Mouse (Mus musculus): ENCODE results near the gene Ebf3. TPM values are rescaled to one million over a fixed set of nuclear protein-coding genes. Genes with fewer than 3 reads are reported as not detected.
A peak's percentile ranks its signal among the peaks of the same experiment; 100 is the strongest.

Gene Ebf3
- polyA plus RNA-seq, 1 experiment from 2014 or later = 0.89 TPM

DNA sequence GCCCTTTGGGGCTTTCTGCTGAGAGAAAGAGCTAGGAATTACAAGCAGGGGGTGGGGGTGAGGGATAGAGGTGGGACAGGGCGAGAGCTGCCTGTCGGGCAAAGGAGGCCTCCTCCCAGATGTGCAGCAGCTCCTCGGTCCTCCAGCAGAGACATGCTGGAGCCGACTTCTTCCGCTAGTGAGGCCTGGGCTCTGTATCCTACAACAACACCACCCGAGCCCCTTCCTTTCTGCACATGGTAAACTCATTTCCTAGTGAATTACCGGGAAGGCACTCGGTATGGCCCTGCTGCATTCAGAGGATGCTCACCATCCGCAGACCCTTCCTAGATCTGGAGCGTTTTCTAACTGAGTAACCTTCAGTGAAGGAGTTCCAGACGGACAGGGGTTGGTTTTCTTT, 14.1 kb downstream of the Ebf3 start:
- H3K9ac ChIP-seq (ENCODE audit: low read length) = no peak overlapping the region
- H3K27me3 ChIP-seq (replicated peaks; ENCODE audit: control insufficient read depth, insufficient read depth, low read length) = peaks cover 52% of the 10 kb centered on the region
- no peak overlapping the region for H3K4me3 ChIP-seq (ENCODE audit: low read depth, low read length)
- H3K4me1 ChIP-seq (ENCODE audit: control insufficient read depth, insufficient read depth, low read length) = peaks cover 4% of the 10 kb centered on the region; the same call in 1 of the 2 replicates
- no peaks in the 10 kb centered on the region for H3K9me3 ChIP-seq (replicated peaks; ENCODE audit: control insufficient read depth, low read length)
- WGBS = 66% methylated on average over 11 of the region's 11 CpGs
- no peak overlapping the region for H3K4me2 ChIP-seq (ENCODE audit: low read length)
- no peak for ATAC-seq
- H3K27ac ChIP-seq (ENCODE audit: low read depth, low read length) = no peak overlapping the region
- H3K36me3 ChIP-seq (ENCODE audit: control insufficient read depth, insufficient read depth, low read length) = no peaks in the 10 kb centered on the region
- DNase-seq (ENCODE audit: low spot score) = no peak

DNA sequence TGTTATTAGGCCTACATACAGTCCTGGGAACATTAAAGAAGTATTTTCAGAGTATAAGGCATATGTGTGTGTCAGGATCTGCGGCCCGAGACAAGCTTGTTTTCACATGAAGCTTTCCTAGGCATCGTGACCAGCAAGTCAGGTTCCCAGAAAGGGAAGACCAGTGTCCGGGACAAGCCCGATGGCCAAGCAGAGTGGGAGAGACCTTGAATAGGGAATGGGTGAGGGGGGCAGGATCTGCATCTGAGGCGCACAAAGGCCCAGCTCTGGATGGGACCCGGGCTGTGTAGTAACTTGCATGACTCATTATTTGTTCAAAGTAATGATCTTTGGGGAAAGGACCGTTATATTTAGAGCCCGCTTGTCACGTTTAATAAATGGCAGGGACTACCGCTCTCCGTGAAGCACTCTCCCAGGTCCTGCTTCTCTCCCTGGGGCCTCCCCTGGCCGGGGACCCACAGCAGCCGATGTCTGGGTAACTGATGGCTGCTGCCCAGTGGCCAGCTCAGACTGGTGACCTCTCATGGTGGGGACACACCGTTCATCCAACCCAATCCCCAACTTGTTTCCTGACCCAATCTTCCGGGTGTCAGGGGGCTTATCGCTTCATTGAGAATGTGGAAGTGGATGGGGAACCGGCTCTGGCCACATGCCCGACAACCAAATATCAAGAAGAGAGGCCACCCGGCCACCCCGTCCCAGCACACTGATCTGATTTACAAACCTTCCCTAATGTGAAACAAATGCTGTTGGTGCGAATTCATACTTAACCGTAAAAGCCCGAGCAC, 16.5 kb downstream of the Ebf3 start:
- ATAC-seq (no peak), DNase-seq (ENCODE audit: low spot score) (no peak)
- Histone ChIP-seq H3K4me3 (ENCODE audit: low read depth, low read length) (no peak overlapping the region), H3K36me3 (ENCODE audit: control insufficient read depth, insufficient read depth, low read length) (no peaks in the 10 kb centered on the region), H3K9me3 (replicated peaks; ENCODE audit: control insufficient read depth, low read length) (no peaks in the 10 kb centered on the region), H3K4me1 (ENCODE audit: control insufficient read depth, insufficient read depth, low read length) (peaks cover 4% of the 10 kb centered on the region; the same call in 1 of the 2 replicates), H3K9ac (ENCODE audit: low read length) (no peak overlapping the region), H3K27ac (ENCODE audit: low read depth, low read length) (no peak overlapping the region), H3K4me2 (ENCODE audit: low read length) (no peak overlapping the region), H3K27me3 (replicated peaks; ENCODE audit: control insufficient read depth, insufficient read depth, low read length) (peaks cover 39% of the 10 kb centered on the region)
- 80% methylated on average over 24 of the region's 24 CpGs for WGBS

DNA sequence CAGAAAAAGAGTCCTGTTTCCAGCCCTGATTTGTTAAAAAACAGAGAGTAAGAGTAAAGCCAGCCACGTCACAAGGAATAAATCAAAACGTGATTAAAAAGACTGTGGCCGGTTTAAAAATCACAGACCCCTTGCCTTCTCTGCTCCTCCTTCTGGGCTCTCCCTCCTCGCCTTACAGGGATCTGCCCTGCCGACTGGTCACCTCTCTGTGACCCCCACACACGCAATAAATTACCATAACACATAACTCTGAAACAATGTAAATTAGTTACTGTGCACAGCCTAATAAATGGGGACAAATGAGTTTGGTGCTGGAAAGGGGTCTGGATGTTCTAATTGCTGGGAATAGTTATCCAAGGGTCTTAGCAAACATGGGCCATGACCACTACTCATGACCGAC, 17.1 kb downstream of the Ebf3 start:
- ATAC-seq = no peak
- Histone ChIP-seq H3K4me3 (ENCODE audit: low read depth, low read length) (no peak overlapping the region), H3K9ac (ENCODE audit: low read length) (no peak overlapping the region), H3K36me3 (ENCODE audit: control insufficient read depth, insufficient read depth, low read length) (no peaks in the 10 kb centered on the region), H3K9me3 (replicated peaks; ENCODE audit: control insufficient read depth, low read length) (no peaks in the 10 kb centered on the region), H3K27ac (ENCODE audit: low read depth, low read length) (no peak overlapping the region), H3K4me1 (ENCODE audit: control insufficient read depth, insufficient read depth, low read length) (peaks cover 4% of the 10 kb centered on the region; the same call in 1 of the 2 replicates), H3K27me3 (replicated peaks; ENCODE audit: control insufficient read depth, insufficient read depth, low read length) (peaks cover 39% of the 10 kb centered on the region), H3K4me2 (ENCODE audit: low read length) (no peak overlapping the region)
- no peak for DNase-seq (ENCODE audit: low spot score)
- WGBS = 42% methylated on average over 7 of the region's 7 CpGs

DNA sequence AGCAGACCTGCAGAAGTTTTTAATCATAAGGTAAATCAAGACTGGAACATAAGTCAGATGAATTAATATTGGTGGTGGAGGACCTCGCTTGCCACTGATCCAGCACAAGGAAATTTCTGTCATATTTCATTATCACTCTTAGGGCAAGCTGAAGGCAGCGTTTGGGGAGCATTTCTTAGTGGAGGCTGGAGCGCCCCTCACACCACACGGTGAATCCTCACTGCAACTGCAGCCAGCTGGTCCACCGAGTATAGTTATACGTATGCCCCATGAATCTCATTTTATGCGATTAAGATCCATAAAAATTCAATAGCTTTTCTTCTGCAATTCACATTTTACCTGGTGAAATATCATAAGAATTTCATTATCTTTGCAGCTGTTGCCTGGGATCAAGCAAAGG, 18.6 kb downstream of the Ebf3 start:
- Histone ChIP-seq H3K9ac (ENCODE audit: low read length) (no peak overlapping the region), H3K4me1 (ENCODE audit: control insufficient read depth, insufficient read depth, low read length) (no peaks in the 10 kb centered on the region), H3K9me3 (replicated peaks; ENCODE audit: control insufficient read depth, low read length) (no peaks in the 10 kb centered on the region), H3K4me3 (ENCODE audit: low read depth, low read length) (no peak overlapping the region), H3K27ac (ENCODE audit: low read depth, low read length) (no peak overlapping the region), H3K4me2 (ENCODE audit: low read length) (no peak overlapping the region), H3K27me3 (replicated peaks; ENCODE audit: control insufficient read depth, insufficient read depth, low read length) (peaks cover 35% of the 10 kb centered on the region), H3K36me3 (ENCODE audit: control insufficient read depth, insufficient read depth, low read length) (no peaks in the 10 kb centered on the region)
- 88% methylated on average over 7 of the region's 7 CpGs for WGBS
- no peak for ATAC-seq
- DNase-seq (ENCODE audit: low spot score) = no peak

DNA sequence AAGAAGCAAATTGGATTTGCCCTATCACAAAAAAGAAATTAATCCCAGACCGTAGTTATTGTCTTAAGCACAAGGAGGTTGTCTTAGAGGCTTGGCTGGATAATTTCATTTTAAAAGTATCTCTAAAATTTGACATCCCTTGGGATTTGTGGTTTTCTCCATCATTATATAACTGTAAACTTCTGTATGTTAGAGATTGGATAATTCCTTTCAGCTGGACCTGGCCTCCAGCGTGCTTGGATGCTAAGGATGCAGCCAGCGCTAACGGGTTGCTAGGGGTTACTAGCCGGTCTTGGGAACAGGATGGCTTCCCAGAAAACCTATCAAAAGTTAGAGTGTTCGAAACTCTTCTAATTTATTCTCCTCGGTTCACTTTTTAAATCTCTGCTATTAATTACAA, 19.8 kb downstream of the Ebf3 start:
- WGBS = 37% methylated on average over 7 of the region's 7 CpGs

DNA sequence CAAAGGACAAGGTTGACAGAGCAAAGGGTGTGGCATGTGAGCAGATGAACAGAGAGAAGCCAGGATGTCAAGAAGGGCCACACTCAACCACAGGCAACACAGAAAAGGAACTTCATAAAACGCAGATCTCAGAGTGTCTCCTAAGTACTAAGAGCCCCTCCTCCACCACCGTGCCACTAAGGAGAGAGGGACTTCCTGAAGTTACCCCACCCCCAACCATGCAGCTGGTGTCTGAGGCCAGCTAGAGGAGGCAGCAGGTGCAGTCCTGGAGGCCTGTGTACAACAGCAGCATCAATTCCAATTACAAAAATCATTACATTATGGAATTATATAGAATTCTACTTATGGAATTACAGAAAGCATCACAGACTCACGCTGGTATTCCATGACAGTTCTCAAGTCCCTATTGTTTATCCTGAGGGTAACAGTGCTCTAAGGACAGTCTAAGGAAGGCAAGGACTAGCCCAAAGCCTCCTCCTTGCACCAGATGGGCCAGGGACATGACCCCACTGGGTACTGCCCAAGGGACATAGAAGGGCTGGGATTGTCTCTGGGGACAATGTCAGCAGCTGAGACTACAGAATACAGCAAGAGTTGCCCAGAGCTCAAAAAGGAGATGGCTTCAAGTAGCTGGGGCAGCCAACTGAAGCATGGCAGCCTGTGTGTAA, 24.8 kb downstream of the Ebf3 start:
- H3K27ac ChIP-seq (ENCODE audit: low read depth, low read length) = no peak overlapping the region
- no peak overlapping the region for H3K4me3 ChIP-seq (ENCODE audit: low read depth, low read length)
- H3K4me2 ChIP-seq (ENCODE audit: low read length) = no peak overlapping the region
- H3K9me3 ChIP-seq (replicated peaks; ENCODE audit: control insufficient read depth, low read length) = no peaks in the 10 kb centered on the region
- H3K27me3 ChIP-seq (replicated peaks; ENCODE audit: control insufficient read depth, insufficient read depth, low read length) = 0 out of 2 replicates have a peak, but pooled peaks cover 11% of the 10 kb centered on the region
- ATAC-seq (no peak), DNase-seq (ENCODE audit: low spot score) (no peak)
- H3K36me3 ChIP-seq (ENCODE audit: control insufficient read depth, insufficient read depth, low read length) = no peaks in the 10 kb centered on the region
- no peaks in the 10 kb centered on the region for H3K4me1 ChIP-seq (ENCODE audit: control insufficient read depth, insufficient read depth, low read length)
- no peak overlapping the region for H3K9ac ChIP-seq (ENCODE audit: low read length)
- 71% methylated on average over 3 of the region's 3 CpGs for WGBS

More for the DNA sequence above, 19.8 kb downstream of the Ebf3 start:
- DNase-seq (ENCODE audit: low spot score) = no peak
- H3K9ac ChIP-seq (ENCODE audit: low read length) = no peak overlapping the region
- no peak overlapping the region for H3K4me2 ChIP-seq (ENCODE audit: low read length)
- H3K4me3 ChIP-seq (ENCODE audit: low read depth, low read length) = no peak overlapping the region
- peaks cover 32% of the 10 kb centered on the region for H3K27me3 ChIP-seq (replicated peaks; ENCODE audit: control insufficient read depth, insufficient read depth, low read length)
- no peaks in the 10 kb centered on the region for H3K36me3 ChIP-seq (ENCODE audit: control insufficient read depth, insufficient read depth, low read length)
- no peaks in the 10 kb centered on the region for H3K9me3 ChIP-seq (replicated peaks; ENCODE audit: control insufficient read depth, low read length)
- no peak overlapping the region for H3K27ac ChIP-seq (ENCODE audit: low read depth, low read length)
- no peaks in the 10 kb centered on the region for H3K4me1 ChIP-seq (ENCODE audit: control insufficient read depth, insufficient read depth, low read length)
- no peak for ATAC-seq

DNA sequence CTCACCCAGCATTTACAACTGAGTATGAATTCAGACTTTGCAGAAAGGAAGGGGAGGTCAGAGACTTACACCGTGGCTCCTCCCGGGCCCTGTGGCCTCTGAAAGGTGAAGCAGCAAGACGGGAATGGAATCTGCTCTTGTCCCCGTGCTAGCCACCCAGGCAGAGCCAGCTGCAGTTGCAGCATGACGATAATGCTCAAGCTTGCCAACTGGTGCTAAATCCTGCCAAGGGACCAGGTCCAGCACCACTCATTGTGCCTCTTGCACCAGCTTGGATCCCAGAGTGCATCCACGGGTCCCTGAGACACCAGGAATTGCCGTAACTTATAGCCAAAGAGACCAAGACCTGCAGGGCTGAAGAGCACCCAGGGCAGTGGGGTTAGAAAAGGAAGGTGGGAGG, 36.1 kb downstream of the Ebf3 start:
- H3K9ac ChIP-seq (ENCODE audit: low read length) = no peak overlapping the region
- ATAC-seq (no peak), DNase-seq (ENCODE audit: low spot score) (no peak)
- H3K27me3 ChIP-seq (replicated peaks; ENCODE audit: control insufficient read depth, insufficient read depth, low read length) = 0 out of 2 replicates have a peak, but pooled peaks cover 7% of the 10 kb centered on the region
- no peak overlapping the region for H3K4me2 ChIP-seq (ENCODE audit: low read length)
- H3K4me3 ChIP-seq (ENCODE audit: low read depth, low read length) = no peak overlapping the region
- WGBS = 86% methylated on average over 7 of the region's 7 CpGs
- H3K27ac ChIP-seq (ENCODE audit: low read depth, low read length) = no peak overlapping the region
- H3K4me1 ChIP-seq (ENCODE audit: control insufficient read depth, insufficient read depth, low read length) = no peaks in the 10 kb centered on the region
- no peaks in the 10 kb centered on the region for H3K9me3 ChIP-seq (replicated peaks; ENCODE audit: control insufficient read depth, low read length)
- H3K36me3 ChIP-seq (ENCODE audit: control insufficient read depth, insufficient read depth, low read length) = no peaks in the 10 kb centered on the region

DNA sequence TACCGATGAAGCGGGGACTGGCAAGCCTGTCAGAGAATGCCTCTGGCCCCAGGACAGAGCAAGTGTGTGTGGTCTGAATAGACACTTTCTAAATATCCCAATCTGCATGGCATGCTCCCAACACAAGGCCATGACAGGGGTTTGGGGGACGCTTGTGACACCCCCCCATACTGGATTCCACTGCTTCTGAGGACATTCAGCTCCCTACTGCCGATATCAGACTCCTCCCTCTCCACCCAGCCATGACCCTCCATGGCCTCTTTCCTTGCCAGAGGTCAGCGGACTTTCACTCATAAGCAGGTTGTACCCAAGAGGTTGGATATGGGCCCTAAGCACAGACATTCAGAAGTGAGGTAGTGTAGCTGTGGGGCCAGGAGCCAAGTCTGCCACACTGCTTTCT, 36.5 kb downstream of the Ebf3 start:
- Histone ChIP-seq H3K9me3 (replicated peaks; ENCODE audit: control insufficient read depth, low read length) (no peaks in the 10 kb centered on the region), H3K27me3 (replicated peaks; ENCODE audit: control insufficient read depth, insufficient read depth, low read length) (0 out of 2 replicates have a peak, but pooled peaks cover 6% of the 10 kb centered on the region), H3K27ac (ENCODE audit: low read depth, low read length) (no peak overlapping the region), H3K4me2 (ENCODE audit: low read length) (no peak overlapping the region), H3K36me3 (ENCODE audit: control insufficient read depth, insufficient read depth, low read length) (no peaks in the 10 kb centered on the region), H3K9ac (ENCODE audit: low read length) (no peak overlapping the region), H3K4me3 (ENCODE audit: low read depth, low read length) (no peak overlapping the region), H3K4me1 (ENCODE audit: control insufficient read depth, insufficient read depth, low read length) (no peaks in the 10 kb centered on the region)
- DNase-seq (ENCODE audit: low spot score) (no peak), ATAC-seq (no peak)
- 91% methylated on average over 5 of the region's 5 CpGs for WGBS

DNA sequence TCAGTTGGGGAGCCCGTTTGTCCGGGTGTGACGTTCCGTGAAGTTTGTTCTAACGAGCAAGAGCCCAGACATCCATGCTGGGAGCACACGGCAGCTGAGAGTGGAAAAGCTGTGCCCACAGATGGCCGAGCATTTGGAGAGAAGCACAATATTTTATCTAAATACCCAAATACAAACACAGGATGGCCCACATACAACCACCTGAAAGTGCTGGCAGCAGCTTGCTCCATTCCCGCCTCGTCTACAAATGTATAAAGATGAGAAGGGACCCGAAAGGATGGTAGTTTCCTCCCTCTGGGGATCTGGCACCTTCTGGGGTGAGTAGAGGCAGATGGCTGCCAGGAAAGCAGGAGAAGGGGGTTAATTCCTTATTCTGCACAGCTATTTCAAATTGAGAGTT, 42.0 kb downstream of the Ebf3 start:
- ATAC-seq = peak; percentile 73; the same call in 1 of the 2 replicates
- Histone ChIP-seq H3K4me2 (ENCODE audit: low read length) (no peak overlapping the region), H3K4me3 (ENCODE audit: low read depth, low read length) (no peak overlapping the region), H3K9ac (ENCODE audit: low read length) (no peak overlapping the region), H3K9me3 (replicated peaks; ENCODE audit: control insufficient read depth, low read length) (no peaks in the 10 kb centered on the region), H3K36me3 (ENCODE audit: control insufficient read depth, insufficient read depth, low read length) (no peaks in the 10 kb centered on the region), H3K27ac (ENCODE audit: low read depth, low read length) (no peak overlapping the region), H3K4me1 (ENCODE audit: control insufficient read depth, insufficient read depth, low read length) (no peaks in the 10 kb centered on the region), H3K27me3 (replicated peaks; ENCODE audit: control insufficient read depth, insufficient read depth, low read length) (peaks cover 10% of the 10 kb centered on the region)
- peak; percentile 81 for DNase-seq (ENCODE audit: low spot score)
- WGBS = 48% methylated on average over 10 of the region's 10 CpGs
